Mouse (Mus musculus): ENCODE data around the gene Radil. TPM values are rescaled to one million over a fixed set of nuclear protein-coding genes. Genes with fewer than 3 reads are reported as not detected.
A peak's percentile ranks its signal among the peaks of the same experiment; 100 is the strongest.

The Radil gene
- polyA plus RNA-seq (2016; fragmentation: Nextera tagmentation; extraction: Ambion mirVana), result 3.2 and 3.3 TPM in 2 replicates

DNA sequence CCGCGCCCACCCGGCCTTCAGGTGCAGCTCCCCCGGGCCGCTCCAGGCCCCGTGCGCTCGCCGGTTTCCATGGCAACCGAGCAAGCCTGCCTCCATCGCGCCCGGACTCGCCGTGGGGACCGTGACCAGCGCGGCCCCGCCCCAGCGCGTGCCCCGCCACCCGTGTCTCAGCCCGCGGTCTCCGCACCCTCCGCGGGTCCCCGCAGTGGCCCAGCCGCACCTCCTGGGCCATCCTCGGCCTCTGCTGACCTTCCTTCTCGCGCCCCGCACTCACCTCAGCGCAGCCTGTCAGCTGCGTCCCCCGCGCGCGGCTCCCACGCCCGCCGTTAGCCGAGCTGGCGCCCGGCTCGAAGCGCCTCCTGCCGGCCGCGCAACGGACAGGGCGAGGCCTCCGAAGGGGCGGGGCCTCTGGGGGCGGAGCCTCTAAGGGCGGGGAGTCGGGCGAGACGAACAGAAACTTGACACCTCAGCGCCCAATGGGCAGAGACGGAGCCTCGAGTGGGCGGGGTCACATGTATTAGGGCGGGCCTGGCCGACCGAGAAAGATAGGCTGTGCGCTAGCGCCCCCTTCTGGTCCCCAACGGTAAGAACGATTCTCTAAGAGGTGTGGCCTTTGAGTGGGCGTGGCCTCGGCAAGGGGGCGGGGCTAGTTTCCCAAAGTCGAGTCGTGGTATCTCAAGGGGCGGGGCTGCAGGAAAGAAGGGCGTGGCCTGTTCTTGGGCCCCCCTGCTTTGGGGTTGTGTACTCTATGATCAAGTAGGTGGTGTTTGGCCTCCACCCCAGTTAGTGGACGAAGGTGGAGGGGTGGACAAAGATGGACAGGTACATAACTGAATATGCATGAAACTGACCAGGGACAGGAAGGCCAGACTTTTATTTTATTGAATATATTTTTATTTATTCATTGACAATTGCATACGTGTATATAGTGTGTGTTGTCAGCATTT is at the start of gene Radil:
Radil (minus strand) TSS at position 393 of the 947 bp plus-strand sequence.
- Histone ChIP-seq H3K27ac (no peak within 1 kb of the TSS), H3K4me2 (peak within 1 kb of the TSS; percentile 97), H3K9me3 (no peaks in the 10 kb centered on the region), H3K36me3 (replicated peaks) (no peaks in the 10 kb centered on the region), H3K4me3 (replicated peaks) (peak within 1 kb of the TSS; percentile 62), H3K27me3 (peaks cover 38% of the 10 kb centered on the region), H3K4me1 (peaks cover 27% of the 10 kb centered on the region), H3K9ac (peak within 1 kb of the TSS; percentile 59)
- peak; percentile 94 for ATAC-seq (ENCODE audit: low FRiP score)
- 2% methylated on average over 78 of the region's 80 CpGs for WGBS

- H3K36me3 ChIP-seq (replicated peaks), result no peaks in the 10 kb centered on the region
- no peak for ATAC-seq (ENCODE audit: low FRiP score)
- H3K27ac ChIP-seq, result no peak overlapping the region
- H3K4me2 ChIP-seq, result no peak overlapping the region
- H3K4me1 ChIP-seq, result 0 out of 2 replicates have a peak, but pooled peaks cover 3% of the 10 kb centered on the region
- no peaks in the 10 kb centered on the region for H3K9me3 ChIP-seq
- no peaks in the 10 kb centered on the region for H3K27me3 ChIP-seq
- H3K4me3 ChIP-seq (replicated peaks), result no peak overlapping the region
- 80% methylated on average over 6 of the region's 6 CpGs for WGBS
- H3K9ac ChIP-seq, result no peak overlapping the region
These were observed 46.9 kb upstream of the Radil start for GRCm38 (mm10) chr5:142597648-142598390.

- Histone ChIP-seq H3K9me3 (no peaks in the 10 kb centered on the region), H3K27ac (no peak overlapping the region), H3K9ac (no peak overlapping the region), H3K4me3 (replicated peaks) (no peak overlapping the region), H3K36me3 (replicated peaks) (no peaks in the 10 kb centered on the region), H3K27me3 (no peaks in the 10 kb centered on the region), H3K4me2 (no peak overlapping the region), H3K4me1 (0 out of 2 replicates have a peak, but pooled peaks cover 7% of the 10 kb centered on the region)
- ATAC-seq (ENCODE audit: low FRiP score), result no peak
- 84% methylated on average over 6 of the region's 6 CpGs for WGBS
These were observed 45.8 kb upstream of the Radil start for GRCm38 (mm10) chr5:142596723-142597122.

- peak overlapping the region; percentile 19; the same call in 1 of the 2 replicates for H3K27ac ChIP-seq
- H3K9ac ChIP-seq, result no peak overlapping the region
These were observed 44.8 kb upstream of the Radil start for GRCm38 (mm10) chr5:142595698-142596097.

DNA sequence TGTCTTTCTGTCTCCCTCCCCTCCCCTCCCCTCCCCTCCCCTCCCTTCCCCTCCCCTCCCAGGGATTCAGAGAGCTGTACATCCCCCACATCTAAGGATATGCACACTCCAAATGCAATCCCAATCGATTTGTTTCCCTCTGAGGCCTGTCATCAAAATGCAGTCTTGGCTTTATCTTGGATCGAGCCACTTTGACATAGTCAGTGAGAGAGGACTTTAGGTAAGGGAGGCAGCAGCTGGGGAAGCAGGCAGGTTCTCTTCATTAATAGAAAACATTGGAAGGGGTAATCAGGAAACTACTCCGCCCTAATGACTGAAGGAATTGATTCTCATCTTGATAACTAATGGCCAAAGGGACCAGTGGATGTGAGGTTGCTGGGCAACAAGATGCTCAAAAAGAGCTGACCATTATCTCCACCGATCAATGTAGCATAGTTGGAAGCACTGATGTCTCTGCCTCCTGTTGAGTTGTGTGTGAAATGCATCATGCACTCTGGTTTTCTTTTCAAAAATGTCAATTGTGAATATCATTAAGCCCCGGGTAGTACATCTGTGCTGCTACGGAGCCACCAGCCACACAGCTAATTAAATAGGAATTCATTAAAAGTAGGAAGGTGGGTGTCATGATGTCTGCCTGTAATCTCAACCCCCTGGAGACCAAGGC is 40.2 kb upstream of the Radil start:
- H3K4me1 ChIP-seq, result peaks cover 32% of the 10 kb centered on the region
- no peak overlapping the region for H3K9ac ChIP-seq
- H3K4me3 ChIP-seq (replicated peaks), result no peak overlapping the region
- no peak overlapping the region for H3K4me2 ChIP-seq
- H3K9me3 ChIP-seq, result no peaks in the 10 kb centered on the region
- WGBS, result 47% methylated on average over 6 of the region's 6 CpGs
- no peaks in the 10 kb centered on the region for H3K27me3 ChIP-seq
- no peaks in the 10 kb centered on the region for H3K36me3 ChIP-seq (replicated peaks)
- ATAC-seq (ENCODE audit: low FRiP score), result peak; percentile 55
- peak overlapping the region; percentile 94 for H3K27ac ChIP-seq

More at GRCm38 (mm10) chr5:142595698-142596097, 44.8 kb upstream of the Radil start:
- Histone ChIP-seq H3K4me3 (replicated peaks) (no peak overlapping the region), H3K36me3 (replicated peaks) (no peaks in the 10 kb centered on the region), H3K4me1 (peaks cover 13% of the 10 kb centered on the region; the same call in 1 of the 2 replicates), H3K27me3 (no peaks in the 10 kb centered on the region), H3K9me3 (no peaks in the 10 kb centered on the region), H3K4me2 (no peak overlapping the region)
- ATAC-seq (ENCODE audit: low FRiP score), result no peak
- 67% methylated on average over 3 of the region's 3 CpGs for WGBS

- peak overlapping the region; percentile 37 for H3K4me2 ChIP-seq
- no peak overlapping the region for H3K4me3 ChIP-seq (replicated peaks)
- ATAC-seq (ENCODE audit: low FRiP score), result peak; percentile 93
- WGBS, result 24% methylated on average over 14 of the region's 14 CpGs
- no peak overlapping the region for H3K9ac ChIP-seq
- no peaks in the 10 kb centered on the region for H3K27me3 ChIP-seq
- H3K36me3 ChIP-seq (replicated peaks), result no peaks in the 10 kb centered on the region; the same call in 1 of the 2 replicates
- H3K27ac ChIP-seq, result peak overlapping the region; percentile 85
- peaks cover 17% of the 10 kb centered on the region for H3K4me1 ChIP-seq
- H3K9me3 ChIP-seq, result peaks cover under 1% of the 10 kb centered on the region; the same call in 1 of the 2 replicates
These were observed 32.8 kb upstream of the Radil start for GRCm38 (mm10) chr5:142583616-142584126.

GRCm38 (mm10) chr5:142581517-142581916 is 30.6 kb upstream of the Radil start:
- H3K4me3 ChIP-seq (replicated peaks), result no peak overlapping the region
- H3K4me2 ChIP-seq, result no peak overlapping the region
- H3K9ac ChIP-seq, result no peak overlapping the region
- ATAC-seq (ENCODE audit: low FRiP score), result 0 out of 2 replicates have a peak, but pooled peaks have one; percentile 52
- H3K27ac ChIP-seq, result no peak overlapping the region
- H3K36me3 ChIP-seq (replicated peaks), result no peaks in the 10 kb centered on the region; the same call in 1 of the 2 replicates
- H3K9me3 ChIP-seq, result peaks cover 6% of the 10 kb centered on the region; the same call in 1 of the 2 replicates
- no peaks in the 10 kb centered on the region for H3K27me3 ChIP-seq
- 11% methylated on average over 5 of the region's 5 CpGs for WGBS
- H3K4me1 ChIP-seq, result peaks cover 16% of the 10 kb centered on the region

DNA sequence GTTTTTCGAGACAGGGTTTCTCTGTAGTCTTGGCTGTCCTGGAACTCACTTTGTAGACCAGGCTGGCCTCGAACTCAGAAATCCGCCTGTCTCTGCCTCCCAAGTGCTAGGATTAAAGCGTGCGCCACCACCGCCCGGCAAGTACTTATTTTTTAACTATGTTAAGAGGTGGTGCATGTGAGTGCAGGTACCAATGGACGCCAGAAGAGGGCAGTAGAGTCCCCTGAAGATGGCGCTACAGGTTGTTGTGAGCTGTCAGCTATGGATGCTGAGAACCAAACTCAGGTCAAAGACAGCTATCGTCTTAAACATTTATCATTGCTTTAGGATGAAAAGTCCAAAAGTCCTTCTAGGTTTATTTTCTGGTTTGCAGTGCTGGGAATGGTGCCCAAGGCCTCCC is 27.3 kb upstream of the Radil start:
- no peaks in the 10 kb centered on the region; the same call in 1 of the 2 replicates for H3K36me3 ChIP-seq (replicated peaks)
- no peak for ATAC-seq (ENCODE audit: low FRiP score)
- 90% methylated on average over 10 of the region's 10 CpGs for WGBS

DNA sequence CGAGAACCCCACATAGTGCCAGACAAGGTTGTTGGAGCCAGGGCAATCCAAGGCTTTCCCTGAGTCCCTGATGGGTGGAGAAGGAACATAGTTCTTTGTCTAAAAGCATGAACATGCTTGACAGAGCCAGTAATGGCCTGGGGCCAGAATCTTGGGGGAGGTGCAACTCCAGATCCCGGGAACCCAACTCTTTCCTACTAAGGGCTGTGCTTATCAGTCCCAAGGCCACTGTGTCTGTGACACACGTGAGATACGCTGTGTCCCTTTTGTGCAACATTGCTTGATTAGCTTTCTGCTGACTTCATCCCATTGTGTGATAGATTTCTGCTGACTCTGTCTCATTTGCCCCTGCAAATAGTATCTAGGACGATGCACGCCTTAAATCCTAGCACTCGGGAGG is 25.9 kb upstream of the Radil start:
- no peaks in the 10 kb centered on the region; the same call in 1 of the 2 replicates for H3K36me3 ChIP-seq (replicated peaks)
- H3K9me3 ChIP-seq, result peaks cover 11% of the 10 kb centered on the region; the same call in 1 of the 2 replicates
- WGBS, result 85% methylated on average over 7 of the region's 7 CpGs
- H3K9ac ChIP-seq, result no peak overlapping the region
- no peaks in the 10 kb centered on the region; the same call in 1 of the 2 replicates for H3K4me1 ChIP-seq
- no peak overlapping the region for H3K4me2 ChIP-seq
- H3K27ac ChIP-seq, result no peak overlapping the region
- no peak for ATAC-seq (ENCODE audit: low FRiP score)
- H3K4me3 ChIP-seq (replicated peaks), result no peak overlapping the region
- H3K27me3 ChIP-seq, result no peaks in the 10 kb centered on the region

More for the DNA sequence above, 27.3 kb upstream of the Radil start:
- Histone ChIP-seq H3K27me3 (no peaks in the 10 kb centered on the region), H3K9ac (no peak overlapping the region), H3K27ac (no peak overlapping the region), H3K9me3 (peaks cover 6% of the 10 kb centered on the region; the same call in 1 of the 2 replicates), H3K4me2 (no peak overlapping the region), H3K4me3 (replicated peaks) (no peak overlapping the region), H3K4me1 (peaks cover 2% of the 10 kb centered on the region)

GRCm38 (mm10) chr5:142574323-142575057 is 23.6 kb upstream of the Radil start:
- H3K4me2 ChIP-seq, result no peak overlapping the region
- no peak overlapping the region for H3K9ac ChIP-seq
- no peaks in the 10 kb centered on the region for H3K27me3 ChIP-seq
- peaks cover 11% of the 10 kb centered on the region; the same call in 1 of the 2 replicates for H3K9me3 ChIP-seq
- H3K36me3 ChIP-seq (replicated peaks), result no peaks in the 10 kb centered on the region; the same call in 1 of the 2 replicates
- 75% methylated on average over 8 of the region's 8 CpGs for WGBS
- H3K4me3 ChIP-seq (replicated peaks), result no peak overlapping the region
- no peak for ATAC-seq (ENCODE audit: low FRiP score)
- H3K27ac ChIP-seq, result peak overlapping the region; percentile 56; the same call in 1 of the 2 replicates
- H3K4me1 ChIP-seq, result no peaks in the 10 kb centered on the region

DNA sequence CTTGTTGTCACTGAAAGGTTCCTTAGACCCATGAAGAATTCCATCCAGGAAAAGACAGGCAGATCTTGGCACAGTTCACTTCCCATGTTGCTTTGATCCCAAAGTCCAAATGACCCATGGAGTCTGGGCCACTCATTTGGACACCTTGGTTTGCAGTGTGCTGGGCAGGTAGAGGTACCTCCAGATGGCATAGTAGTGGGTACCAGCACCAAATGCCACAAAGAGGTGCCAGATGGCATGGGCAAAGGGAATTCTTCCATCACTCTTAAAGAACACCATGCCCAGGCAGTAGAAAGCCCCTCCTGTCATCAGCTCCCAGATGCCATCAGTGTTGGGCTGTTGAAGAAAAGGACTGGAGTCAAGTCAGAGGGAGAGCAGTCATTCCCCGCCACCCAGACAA is 13.7 kb upstream of the Radil start:
- Histone ChIP-seq H3K4me1 (no peaks in the 10 kb centered on the region), H3K36me3 (replicated peaks) (peaks cover 22% of the 10 kb centered on the region), H3K27me3 (no peaks in the 10 kb centered on the region), H3K4me2 (no peak overlapping the region), H3K4me3 (replicated peaks) (no peak overlapping the region), H3K9ac (no peak overlapping the region), H3K9me3 (0 out of 2 replicates have a peak, but pooled peaks cover 6% of the 10 kb centered on the region), H3K27ac (no peak overlapping the region)
- no peak for ATAC-seq (ENCODE audit: low FRiP score)
- 82% methylated on average over 1 of the region's 1 CpGs for WGBS

Measured in forebrain, embryonic 12.5 days (tissue).